Mouse (Mus musculus) myocyte (in vitro differentiated cells): ENCODE measurements at regions not wholly inside any gene's neighbourhood (a gene's known extent, or its start where the extent isn't known, plus 50 kb on each side); places are given as distances from the start of the nearest gene placed in this dataset.

Source experiments
- H3K27me3 ChIP-seq: one replicate; pipeline ENCODE4 v1.6.1; 2011; ENCODE audit not compliant: control insufficient read depth, insufficient read depth, insufficient read length
- H3K36me3 ChIP-seq: one replicate; pipeline ENCODE4 v1.6.1; 2011; ENCODE audit not compliant: control insufficient read depth, insufficient read depth
- H3K4me2 ChIP-seq: one replicate; pipeline ENCODE4 v1.6.1; 2011; ENCODE audit warnings: low read depth, control low read depth
- H3K4me3 ChIP-seq: one replicate; pipeline ENCODE4 v1.5.1; 2011; ENCODE audit warnings: mild to moderate bottlenecking, control low read depth, moderate library complexity
- H3K79me2 ChIP-seq: one replicate; pipeline ENCODE4 v1.6.1; 2011; ENCODE audit not compliant: control insufficient read depth, insufficient read depth
- H3ac ChIP-seq: one replicate; pipeline ENCODE4 v1.6.1; 2011; ENCODE audit not compliant: control insufficient read depth, insufficient read length
- CEBPB ChIP-seq: IDR thresholded peaks from 2 replicates; pipeline ENCODE4 v1.6.1; 2011; ENCODE audit warnings: mild to moderate bottlenecking, moderate library complexity; ENCODE audit not compliant: poor library complexity, insufficient read depth, severe bottlenecking
- E2F4 ChIP-seq: IDR thresholded peaks from one replicate; pipeline ENCODE4 v1.6.1; 2011; ENCODE audit warnings: mild to moderate bottlenecking, control low read depth, moderate library complexity; ENCODE audit not compliant: insufficient read depth
- MAX ChIP-seq: IDR thresholded peaks from one replicate; pipeline ENCODE4 v1.6.1; 2011; ENCODE audit warnings: low read depth, mild to moderate bottlenecking, control low read depth
- MYOD1 ChIP-seq, 3 experiments: IDR thresholded peaks; one replicate each; pipeline ENCODE4 v1.6.1; 2011; ENCODE audit warnings: control low read depth in 2 of 3, low read depth in 2 of 3, mild to moderate bottlenecking in 2 of 3, moderate library complexity in 1 of 3; ENCODE audit not compliant: insufficient read length in 2 of 3, control insufficient read depth in 1 of 3
- MYOG ChIP-seq, 3 experiments: IDR thresholded peaks; one replicate each; pipeline ENCODE4 v1.6.1; 2011; ENCODE audit warnings: control low read depth in 2 of 3, low read depth in 2 of 3, mild to moderate bottlenecking in 2 of 3; ENCODE audit not compliant: insufficient read length in 2 of 3, control insufficient read depth in 1 of 3, insufficient read depth in 1 of 3
- POLR2A ChIP-seq: IDR thresholded peaks from one replicate; pipeline ENCODE4 v1.6.1; 2011; ENCODE audit warnings: low read depth, mild to moderate bottlenecking, control low read depth, moderate library complexity; ENCODE audit not compliant: insufficient read length
- POLR2AphosphoS2 ChIP-seq: IDR thresholded peaks from one replicate; pipeline ENCODE4 v1.6.1; 2011; ENCODE audit warnings: low read depth, control low read depth; ENCODE audit not compliant: insufficient read length
- REST ChIP-seq: IDR thresholded peaks from one replicate; pipeline ENCODE4 v1.6.1; 2011; ENCODE audit warnings: mild to moderate bottlenecking, control low read depth, moderate library complexity; ENCODE audit not compliant: insufficient read depth, insufficient read length
- SRF ChIP-seq: IDR thresholded peaks from one replicate; pipeline ENCODE4 v1.6.1; 2011; ENCODE audit warnings: low read depth; ENCODE audit not compliant: control insufficient read depth, insufficient read length
- TCF12 ChIP-seq: IDR thresholded peaks from one replicate; pipeline ENCODE4 v1.6.1; 2011; ENCODE audit warnings: mild to moderate bottlenecking, control low read depth; ENCODE audit not compliant: poor library complexity, insufficient read depth, severe bottlenecking
- TCF3 ChIP-seq: IDR thresholded peaks from one replicate; pipeline ENCODE4 v1.6.1; 2011; ENCODE audit warnings: low read depth, control low read depth; ENCODE audit not compliant: insufficient read length
- USF1 ChIP-seq: IDR thresholded peaks from one replicate; pipeline ENCODE4 v1.6.1; 2011; ENCODE audit warnings: low read depth, mild to moderate bottlenecking, control low read depth, moderate library complexity

- H3K36me3 ChIP-seq, result no peaks in the 10 kb centered on the region
- TF ChIP-seq TCF12 (no peak), MYOG (IDR thresholded peaks at IDR 0.05; ENCODE audit: control insufficient read depth in 1 of 3, insufficient read depth in 1 of 3, insufficient read length in 2 of 3, low read depth in 2 of 3) (peak in 1 of 3 experiments; percentile 9), MYOD1 (IDR thresholded peaks at IDR 0.05; ENCODE audit: control insufficient read depth in 1 of 3, insufficient read length in 2 of 3, low read depth in 2 of 3) (no peak), USF1 (no peak), SRF (no peak), POLR2A (no peak)
Measured at GRCm38 (mm10) chr16:24313544-24314326, 79.6 kb upstream of the Lpp start.

GRCm38 (mm10) chr16:24305391-24305790, 87.9 kb upstream of the Lpp start:
- no peak for TF ChIP-seq SRF
- Histone ChIP-seq H3K36me3 (no peaks in the 10 kb centered on the region), H3K79me2 (no peaks in the 10 kb centered on the region)

More at GRCm38 (mm10) chr16:24313544-24314326, 79.6 kb upstream of the Lpp start:
- Histone ChIP-seq H3K4me2 (no peak overlapping the region), H3K4me3 (no peak overlapping the region), H3ac (no peak overlapping the region), H3K27me3 (no peaks in the 10 kb centered on the region), H3K79me2 (no peaks in the 10 kb centered on the region)

GRCm38 (mm10) chr16:24296790-24297189, 96.5 kb upstream of the Lpp start:
- H3ac ChIP-seq, result no peak overlapping the region
- no peaks in the 10 kb centered on the region for H3K79me2 ChIP-seq
- no peaks in the 10 kb centered on the region for H3K27me3 ChIP-seq
- no peaks in the 10 kb centered on the region for H3K36me3 ChIP-seq
- no peak for TF ChIP-seq USF1
- TF ChIP-seq MYOG (IDR thresholded peaks at IDR 0.05; ENCODE audit: control insufficient read depth in 1 of 3, insufficient read depth in 1 of 3, insufficient read length in 2 of 3, low read depth in 2 of 3), result no peak
- TF ChIP-seq MYOD1 (IDR thresholded peaks at IDR 0.05; ENCODE audit: control insufficient read depth in 1 of 3, insufficient read length in 2 of 3, low read depth in 2 of 3), result no peak
- TF ChIP-seq CEBPB, result no peak
- no peak for TF ChIP-seq E2F4
- TF ChIP-seq POLR2A, result no peak
- TF ChIP-seq TCF12, result no peak
- TF ChIP-seq SRF, result no peak
- no peak for TF ChIP-seq POLR2AphosphoS2
- no peak for TF ChIP-seq REST
- no peak for TF ChIP-seq TCF3
- no peak for TF ChIP-seq MAX
- no peak overlapping the region for H3K4me2 ChIP-seq
- H3K4me3 ChIP-seq, result no peak overlapping the region

More at GRCm38 (mm10) chr16:24305391-24305790, 87.9 kb upstream of the Lpp start:
- no peak overlapping the region for H3K4me2 ChIP-seq
- H3K4me3 ChIP-seq, result no peak overlapping the region
- H3ac ChIP-seq, result no peak overlapping the region
- H3K27me3 ChIP-seq, result no peaks in the 10 kb centered on the region

- Histone ChIP-seq H3K79me2 (no peaks in the 10 kb centered on the region), H3ac (no peak overlapping the region), H3K4me2 (no peak overlapping the region), H3K36me3 (no peaks in the 10 kb centered on the region), H3K4me3 (no peak overlapping the region), H3K27me3 (no peaks in the 10 kb centered on the region)
- TF ChIP-seq MYOD1 (IDR thresholded peaks at IDR 0.05; ENCODE audit: control insufficient read depth in 1 of 3, insufficient read length in 2 of 3, low read depth in 2 of 3) (no peak), POLR2AphosphoS2 (no peak), REST (no peak), CEBPB (no peak), MAX (no peak), SRF (no peak), E2F4 (no peak), USF1 (no peak), TCF3 (no peak), TCF12 (no peak), POLR2A (no peak), MYOG (IDR thresholded peaks at IDR 0.05; ENCODE audit: control insufficient read depth in 1 of 3, insufficient read depth in 1 of 3, insufficient read length in 2 of 3, low read depth in 2 of 3) (no peak)
Measured at GRCm38 (mm10) chr16:24295626-24296440, 97.5 kb upstream of the Lpp start.

GRCm38 (mm10) chr16:24284215-24284614, 109.1 kb upstream of the Lpp start:
- H3K79me2 ChIP-seq, result no peaks in the 10 kb centered on the region

More at GRCm38 (mm10) chr16:24284215-24284614, 109.1 kb upstream of the Lpp start:
- no peaks in the 10 kb centered on the region for H3K27me3 ChIP-seq
- no peak overlapping the region for H3ac ChIP-seq
- TF ChIP-seq POLR2A (no peak), SRF (no peak), TCF12 (no peak), REST (no peak)
- H3K4me3 ChIP-seq, result no peak overlapping the region
- H3K4me2 ChIP-seq, result no peak overlapping the region
- H3K36me3 ChIP-seq, result no peaks in the 10 kb centered on the region
